Mouse (Mus musculus): ENCODE results near the gene Cacna2d2. TPM values are rescaled to one million over a fixed set of nuclear protein-coding genes. Genes with fewer than 3 reads are reported as not detected.

The Cacna2d2 gene
- polyA plus RNA-seq, 1 experiment from 2014 or later, result 0.15 TPM

- Histone ChIP-seq H3K4me1 (replicated peaks; ENCODE audit: control insufficient read depth, insufficient read depth) (no peaks in the 10 kb centered on the region), H3K4me2 (replicated peaks; ENCODE audit: low read depth) (no peak overlapping the region), H3K27me3 (ENCODE audit: control insufficient read depth, insufficient read depth, low read length) (no peaks in the 10 kb centered on the region), H3K4me3 (ENCODE audit: low read depth, low read length) (no peak overlapping the region), H3K27ac (replicated peaks) (no peak overlapping the region), H3K9me3 (ENCODE audit: control insufficient read depth, low read length) (no peaks in the 10 kb centered on the region), H3K9ac (ENCODE audit: low read length) (0 out of 2 replicates have a peak overlapping the region, but pooled peaks have one; percentile 5), H3K36me3 (ENCODE audit: control insufficient read depth, insufficient read depth, low read length) (no peaks in the 10 kb centered on the region)
- no peak for TF ChIP-seq CTCF (IDR thresholded peaks at IDR 0.05; ENCODE audit: low read depth)
- 59% methylated on average over 12 of the region's 12 CpGs for WGBS
- DNase-seq (ENCODE audit: low spot score) (no peak), ATAC-seq (ENCODE audit: low FRiP score, low TSS enrichment) (no peak)
Observed at GRCm38 (mm10) chr9:107443324-107443723, 43.9 kb downstream of the Cacna2d2 start.

DNA sequence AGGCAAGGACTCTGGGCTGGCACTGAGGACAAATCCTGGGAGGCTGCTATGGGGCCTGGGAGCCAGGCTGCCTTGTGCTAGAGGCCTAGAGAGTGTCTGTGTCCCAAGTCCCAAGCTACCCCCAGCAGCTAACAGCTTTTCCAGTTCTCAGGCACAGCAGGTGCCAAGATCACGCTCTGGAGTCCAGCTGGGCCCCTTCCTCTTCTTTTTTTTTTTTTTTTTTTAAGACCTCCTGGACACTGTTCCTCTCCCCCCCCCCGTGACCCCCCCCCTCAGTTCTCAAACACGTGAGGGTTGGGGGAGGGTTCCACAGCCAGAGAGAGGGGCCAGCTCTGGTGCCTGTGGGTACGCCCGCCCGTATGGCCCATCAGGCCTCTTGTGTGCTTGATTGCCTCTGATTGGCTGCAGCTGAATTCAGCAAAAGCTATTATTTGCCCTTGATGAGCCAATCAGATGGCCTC is 45.6 kb downstream of the Cacna2d2 start:
- Histone ChIP-seq H3K27me3 (ENCODE audit: control insufficient read depth, insufficient read depth, low read length) (no peaks in the 10 kb centered on the region), H3K9me3 (ENCODE audit: control insufficient read depth, low read length) (no peaks in the 10 kb centered on the region), H3K4me3 (ENCODE audit: low read depth, low read length) (no peak overlapping the region), H3K36me3 (ENCODE audit: control insufficient read depth, insufficient read depth, low read length) (no peaks in the 10 kb centered on the region), H3K4me2 (replicated peaks; ENCODE audit: low read depth) (no peak overlapping the region), H3K27ac (replicated peaks) (no peak overlapping the region), H3K9ac (ENCODE audit: low read length) (no peak overlapping the region), H3K4me1 (replicated peaks; ENCODE audit: control insufficient read depth, insufficient read depth) (no peaks in the 10 kb centered on the region)
- ATAC-seq (ENCODE audit: low FRiP score, low TSS enrichment), result no peak
- WGBS, result 32% methylated on average over 3 of the region's 6 CpGs
- no peak for DNase-seq (ENCODE audit: low spot score)
- TF ChIP-seq EP300 (optimal IDR thresholded peaks at IDR 0.05) (no peak), CTCF (IDR thresholded peaks at IDR 0.05; ENCODE audit: low read depth) (no peak)

GRCm38 (mm10) chr9:107448805-107449517 is 49.5 kb downstream of the Cacna2d2 start:
- H3K4me2 ChIP-seq (replicated peaks; ENCODE audit: low read depth), result no peak overlapping the region
- TF ChIP-seq EP300 (optimal IDR thresholded peaks at IDR 0.05) (no peak), CTCF (IDR thresholded peaks at IDR 0.05; ENCODE audit: low read depth) (no peak)
- no peaks in the 10 kb centered on the region for H3K4me1 ChIP-seq (replicated peaks; ENCODE audit: control insufficient read depth, insufficient read depth)
- DNase-seq (ENCODE audit: low spot score) (peak; percentile 24), ATAC-seq (ENCODE audit: low FRiP score, low TSS enrichment) (no peak)
- no peaks in the 10 kb centered on the region for H3K27me3 ChIP-seq (ENCODE audit: control insufficient read depth, insufficient read depth, low read length)
- no peak overlapping the region for H3K9ac ChIP-seq (ENCODE audit: low read length)
- H3K4me3 ChIP-seq (ENCODE audit: low read depth, low read length), result no peak overlapping the region
- no peaks in the 10 kb centered on the region for H3K36me3 ChIP-seq (ENCODE audit: control insufficient read depth, insufficient read depth, low read length)
- H3K27ac ChIP-seq (replicated peaks), result no peak overlapping the region
- no peaks in the 10 kb centered on the region for H3K9me3 ChIP-seq (ENCODE audit: control insufficient read depth, low read length)
- WGBS, result 27% methylated on average over 22 of the region's 22 CpGs

DNA sequence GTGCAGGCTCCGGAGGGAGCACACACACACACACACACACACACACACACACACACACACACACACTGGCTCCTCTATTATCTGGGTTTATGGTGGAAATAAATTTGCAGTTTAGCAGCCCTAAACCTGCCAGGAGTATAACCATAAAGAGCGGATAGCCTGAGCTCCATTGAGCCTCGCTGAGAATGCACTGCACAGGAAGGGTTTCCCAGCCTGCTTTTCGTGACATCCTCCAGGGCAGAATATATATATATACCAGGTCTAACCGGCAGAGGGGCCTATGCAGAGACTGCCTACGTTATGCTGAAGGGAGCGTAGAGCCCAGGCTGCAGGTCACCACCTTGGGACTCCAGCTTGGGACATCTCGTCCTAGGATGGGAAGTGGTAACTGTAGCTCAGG is 52.0 kb downstream of the Cacna2d2 start:
- no peak overlapping the region for H3K4me2 ChIP-seq (replicated peaks; ENCODE audit: low read depth)
- H3K27me3 ChIP-seq (ENCODE audit: control insufficient read depth, insufficient read depth, low read length), result no peaks in the 10 kb centered on the region
- no peaks in the 10 kb centered on the region for H3K9me3 ChIP-seq (ENCODE audit: control insufficient read depth, low read length)
- 74% methylated on average over 8 of the region's 8 CpGs for WGBS
- DNase-seq (ENCODE audit: low spot score), result no peak
- no peaks in the 10 kb centered on the region for H3K36me3 ChIP-seq (ENCODE audit: control insufficient read depth, insufficient read depth, low read length)
- no peak overlapping the region for H3K27ac ChIP-seq (replicated peaks)
- H3K4me1 ChIP-seq (replicated peaks; ENCODE audit: control insufficient read depth, insufficient read depth), result no peaks in the 10 kb centered on the region
- ATAC-seq (ENCODE audit: low FRiP score, low TSS enrichment), result no peak
- no peak for TF ChIP-seq EP300 (optimal IDR thresholded peaks at IDR 0.05)
- no peak for TF ChIP-seq CTCF (IDR thresholded peaks at IDR 0.05; ENCODE audit: low read depth)
- H3K4me3 ChIP-seq (ENCODE audit: low read depth, low read length), result no peak overlapping the region
- H3K9ac ChIP-seq (ENCODE audit: low read length), result no peak overlapping the region

GRCm38 (mm10) chr9:107451891-107452521 is 52.6 kb downstream of the Cacna2d2 start:
- ATAC-seq (ENCODE audit: low FRiP score, low TSS enrichment) (no peak), DNase-seq (ENCODE audit: low spot score) (no peak)
- 58% methylated on average over 11 of the region's 11 CpGs for WGBS
- Histone ChIP-seq H3K9ac (ENCODE audit: low read length) (no peak overlapping the region), H3K27me3 (ENCODE audit: control insufficient read depth, insufficient read depth, low read length) (no peaks in the 10 kb centered on the region), H3K27ac (replicated peaks) (no peak overlapping the region), H3K4me2 (replicated peaks; ENCODE audit: low read depth) (no peak overlapping the region), H3K36me3 (ENCODE audit: control insufficient read depth, insufficient read depth, low read length) (no peaks in the 10 kb centered on the region), H3K9me3 (ENCODE audit: control insufficient read depth, low read length) (no peaks in the 10 kb centered on the region), H3K4me3 (ENCODE audit: low read depth, low read length) (no peak overlapping the region), H3K4me1 (replicated peaks; ENCODE audit: control insufficient read depth, insufficient read depth) (no peaks in the 10 kb centered on the region)
- no peak for TF ChIP-seq CTCF (IDR thresholded peaks at IDR 0.05; ENCODE audit: low read depth)
- no peak for TF ChIP-seq EP300 (optimal IDR thresholded peaks at IDR 0.05)

DNA sequence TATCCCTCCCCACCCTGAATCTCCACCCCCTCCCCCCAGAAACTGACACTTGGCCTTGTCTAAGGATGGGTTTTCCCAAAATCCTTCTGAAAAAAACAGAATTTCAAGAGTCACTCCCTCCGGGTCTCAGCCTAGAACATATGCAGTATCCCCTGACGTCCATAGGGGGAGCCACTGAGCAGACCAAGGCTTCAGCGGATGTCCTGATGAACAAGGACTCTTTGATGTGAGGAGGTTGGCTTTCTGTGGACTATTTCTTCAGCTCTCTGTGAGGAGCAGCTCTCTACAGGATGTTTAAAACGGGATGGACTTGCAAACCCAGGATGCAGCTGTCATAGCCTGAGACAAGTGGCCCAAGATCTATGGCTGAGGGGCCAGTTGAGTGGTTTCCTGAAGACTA is 53.1 kb downstream of the Cacna2d2 start:
- ATAC-seq (ENCODE audit: low FRiP score, low TSS enrichment), result no peak
- H3K9ac ChIP-seq (ENCODE audit: low read length), result no peak overlapping the region
- H3K4me1 ChIP-seq (replicated peaks; ENCODE audit: control insufficient read depth, insufficient read depth), result no peaks in the 10 kb centered on the region
- H3K4me2 ChIP-seq (replicated peaks; ENCODE audit: low read depth), result no peak overlapping the region
- no peak overlapping the region for H3K4me3 ChIP-seq (ENCODE audit: low read depth, low read length)
- H3K9me3 ChIP-seq (ENCODE audit: control insufficient read depth, low read length), result no peaks in the 10 kb centered on the region
- DNase-seq (ENCODE audit: low spot score), result peak; percentile 25
- H3K27me3 ChIP-seq (ENCODE audit: control insufficient read depth, insufficient read depth, low read length), result no peaks in the 10 kb centered on the region
- 23% methylated on average over 4 of the region's 4 CpGs for WGBS
- H3K27ac ChIP-seq (replicated peaks), result no peak overlapping the region
- TF ChIP-seq CTCF (IDR thresholded peaks at IDR 0.05; ENCODE audit: low read depth) (peak; percentile 76), EP300 (optimal IDR thresholded peaks at IDR 0.05) (no peak)
- H3K36me3 ChIP-seq (ENCODE audit: control insufficient read depth, insufficient read depth, low read length), result no peaks in the 10 kb centered on the region

Data from stomach, postnatal 0 days (tissue).